Mouse (Mus musculus) inflammation-experienced regulatory T-cells, adult 16 weeks (primary cell): ENCODE measurements around the gene Olfr1247. TPM values are rescaled to one million over a fixed set of nuclear protein-coding genes. Genes with fewer than 3 reads are reported as not detected.

Source experiments
- polyA plus RNA-seq: library from polyadenylated mRNA; unstranded; fragments of 100-300 nt; shearing (Covaris generic); gene quantifications from one replicate; pipeline ENCODE4 v1.2.1, GENCODE M21; 2017

The Olfr1247 gene
- not detected for polyA plus RNA-seq

DNA sequence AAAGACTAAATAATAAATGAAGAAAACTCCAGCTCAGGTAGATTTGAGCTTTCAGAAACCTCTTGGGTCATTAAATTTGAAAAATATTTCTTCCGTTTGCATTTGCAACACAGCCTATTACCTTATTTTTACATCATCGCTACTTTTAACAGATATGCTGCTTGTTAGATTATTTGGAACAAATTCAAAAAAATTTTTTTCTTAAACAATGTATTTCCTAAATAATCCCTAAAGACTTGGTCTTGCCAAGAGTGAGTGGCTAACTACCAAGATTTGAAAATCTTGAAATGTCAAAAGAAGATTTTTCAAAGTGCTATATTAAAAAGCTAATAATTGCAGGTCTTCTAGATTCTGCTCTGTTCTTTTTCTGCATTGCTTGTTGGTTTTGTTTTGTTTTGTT is at the start of gene Olfr1247:
Gene Olfr1247 (minus strand): TSS at position 101 of the 400 bp plus-strand sequence.

DNA sequence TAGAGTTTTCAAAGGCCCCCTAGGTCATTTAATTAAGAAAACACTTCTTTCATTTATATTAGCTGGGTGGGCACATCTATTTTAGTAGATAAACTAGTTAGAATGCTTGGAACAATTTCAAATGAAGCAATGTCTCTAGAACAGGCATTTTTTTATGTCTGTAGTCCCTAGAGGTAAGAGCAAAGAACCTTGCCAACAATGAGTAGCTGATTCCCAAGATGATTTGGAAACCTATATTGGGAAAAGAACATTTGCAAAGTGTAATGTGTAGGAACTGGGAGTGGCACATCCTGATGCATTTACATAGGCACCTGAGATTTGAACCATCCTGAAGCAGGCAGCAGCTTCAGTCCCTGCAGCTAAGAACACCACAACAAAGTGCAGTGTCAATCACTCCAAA is 47.4 kb upstream of the Olfr1247 start, which contains the start of gene Olfr1250:
Gene Olfr1250 (minus strand): TSS at position 101 of the 400 bp plus-strand sequence.

DNA sequence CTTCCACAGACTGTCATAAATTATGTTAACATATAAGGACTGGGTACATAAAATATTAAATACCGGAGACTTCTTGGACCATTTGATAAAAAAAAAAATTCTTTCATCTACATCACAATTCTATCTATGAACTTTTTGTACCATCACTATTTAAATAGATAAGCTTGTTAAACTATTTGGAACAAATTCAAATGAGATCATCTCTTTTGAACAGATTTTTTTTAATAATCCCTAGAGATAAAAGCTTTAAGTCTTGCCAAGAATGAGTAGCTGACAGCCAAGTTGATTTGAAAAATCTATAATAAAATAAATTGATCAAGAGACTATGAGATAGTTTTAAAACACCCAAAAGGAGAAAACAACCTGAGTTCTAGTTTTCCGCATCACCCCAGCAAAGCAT is 21.0 kb upstream of the Olfr1247 start, which contains the start of gene Olfr1249:
Gene Olfr1249 (minus strand): TSS at position 101 of the 400 bp plus-strand sequence.

DNA sequence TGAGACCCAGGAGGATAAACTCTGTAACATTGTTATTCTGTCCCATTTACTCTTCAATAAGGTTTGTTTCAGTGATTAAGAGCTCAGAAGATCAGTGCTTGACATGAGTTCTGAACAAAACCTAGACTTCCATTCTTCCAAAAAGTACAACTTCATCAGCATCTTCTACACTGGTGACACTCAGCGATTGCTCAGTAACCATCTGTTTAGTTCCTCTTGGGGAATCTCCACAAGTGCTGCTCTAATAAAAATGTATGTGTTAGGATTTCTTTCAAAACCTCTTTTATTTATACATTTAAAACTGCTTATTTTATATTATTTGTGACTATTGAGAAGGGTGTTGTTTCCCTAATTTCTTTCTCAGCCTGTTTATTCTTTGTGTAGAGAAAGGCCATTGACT is 4.2 kb upstream of the Olfr1247 start, which contains the start of gene Olfr1248:
Gene Olfr1248 (minus strand): TSS at position 101 of the 400 bp plus-strand sequence.

DNA sequence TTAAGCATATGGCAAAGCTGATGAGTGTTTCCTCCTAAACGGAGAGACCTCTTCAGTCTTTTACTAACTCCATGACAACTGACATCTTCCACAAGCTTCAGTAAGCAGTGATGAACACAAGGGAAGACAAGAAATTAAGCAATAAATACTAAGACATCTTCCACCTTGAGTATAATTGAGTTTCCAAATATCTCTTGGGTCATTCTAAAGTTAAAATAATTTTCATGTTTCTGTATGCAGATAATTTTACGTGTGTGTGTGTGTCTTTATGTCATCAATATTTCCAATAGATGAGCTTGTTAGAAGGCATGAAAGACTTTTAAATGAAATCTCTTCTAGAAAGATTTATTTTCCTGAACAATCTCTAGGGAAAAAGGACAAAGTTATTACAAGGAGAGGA is 20.9 kb downstream of the Olfr1247 start, which contains the start of gene Olfr1246:
Gene Olfr1246 (minus strand): TSS at position 101 of the 400 bp plus-strand sequence.

DNA sequence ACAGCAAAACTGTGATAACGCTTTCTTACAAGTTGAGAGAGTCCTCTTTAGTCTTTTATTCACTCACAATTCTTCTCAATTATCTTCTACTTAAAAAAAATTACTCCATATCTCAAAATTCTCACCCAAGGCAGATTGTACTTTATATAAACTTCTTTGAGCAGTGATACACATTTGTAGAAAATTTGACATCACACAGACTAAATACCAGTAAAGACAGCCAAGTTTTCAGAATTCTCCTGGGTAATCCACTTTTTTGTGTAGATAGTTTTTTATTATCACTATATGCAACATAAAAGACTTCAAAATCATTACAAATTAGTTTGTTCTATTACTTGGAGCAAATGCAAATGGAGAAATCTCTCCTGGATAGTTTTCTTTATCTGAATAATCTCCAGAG is 35.6 kb downstream of the Olfr1247 start, which contains the start of gene Olfr1245:
Gene Olfr1245 (minus strand): TSS at position 101 of the 400 bp plus-strand sequence.

Other genes with a start within 250 kb of the Olfr1247 start
- not detected for gene Olfr1234, start 249.3 kb downstream of the Olfr1247 start, polyA plus RNA-seq
- not detected for gene Olfr1238, start 204.5 kb downstream of the Olfr1247 start, polyA plus RNA-seq
- gene Olfr1239, start 193.7 kb downstream of the Olfr1247 start, polyA plus RNA-seq = not detected
- not detected for gene Olfr1240, start 171.1 kb downstream of the Olfr1247 start, polyA plus RNA-seq
- gene Olfr1241, start 127.0 kb downstream of the Olfr1247 start, polyA plus RNA-seq = not detected
- not detected for gene Olfr1242, start 115.8 kb downstream of the Olfr1247 start, polyA plus RNA-seq
- gene Olfr1243, start 82.6 kb downstream of the Olfr1247 start, polyA plus RNA-seq = not detected
- not detected for gene Olfr1245, start 35.7 kb downstream of the Olfr1247 start, polyA plus RNA-seq
- gene Olfr1246, start 21.0 kb downstream of the Olfr1247 start, polyA plus RNA-seq = not detected
- gene Olfr1248, start 4.1 kb upstream of the Olfr1247 start, polyA plus RNA-seq = not detected
- not detected for gene Olfr1249, start 20.9 kb upstream of the Olfr1247 start, polyA plus RNA-seq
- not detected for gene Olfr1250, start 47.3 kb upstream of the Olfr1247 start, polyA plus RNA-seq
- gene Olfr1251, start 57.8 kb upstream of the Olfr1247 start, polyA plus RNA-seq = not detected
- gene Olfr1252, start 110.9 kb upstream of the Olfr1247 start, polyA plus RNA-seq = not detected
- not detected for gene Olfr1253, start 143.0 kb upstream of the Olfr1247 start, polyA plus RNA-seq
- not detected for gene Olfr1254, start 179.5 kb upstream of the Olfr1247 start, polyA plus RNA-seq
- not detected for gene Olfr1255, start 197.9 kb upstream of the Olfr1247 start, polyA plus RNA-seq
- not detected for gene Olfr1256, start 227.4 kb upstream of the Olfr1247 start, polyA plus RNA-seq
- not detected for gene Olfr48, start 234.1 kb upstream of the Olfr1247 start, polyA plus RNA-seq